Mouse (Mus musculus) colon, adult 2 months (tissue): Measurements from ENCODE around the gene 4930523C07Rik. TPM values are rescaled to one million over a fixed set of nuclear protein-coding genes. Genes with fewer than 3 reads are reported as not detected.

Source experiments
- polyA plus RNA-seq: library from polyadenylated mRNA; depleted of rRNA; stranded (reverse); fragments of >200 nt; gene quantifications from 2 replicates; pipeline ENCODE4 v1.2.3, GENCODE M21; 2012; rRNA removed

4930523C07Rik gene
- polyA plus RNA-seq: 7.5 and 15.1 TPM in 2 replicates

DNA sequence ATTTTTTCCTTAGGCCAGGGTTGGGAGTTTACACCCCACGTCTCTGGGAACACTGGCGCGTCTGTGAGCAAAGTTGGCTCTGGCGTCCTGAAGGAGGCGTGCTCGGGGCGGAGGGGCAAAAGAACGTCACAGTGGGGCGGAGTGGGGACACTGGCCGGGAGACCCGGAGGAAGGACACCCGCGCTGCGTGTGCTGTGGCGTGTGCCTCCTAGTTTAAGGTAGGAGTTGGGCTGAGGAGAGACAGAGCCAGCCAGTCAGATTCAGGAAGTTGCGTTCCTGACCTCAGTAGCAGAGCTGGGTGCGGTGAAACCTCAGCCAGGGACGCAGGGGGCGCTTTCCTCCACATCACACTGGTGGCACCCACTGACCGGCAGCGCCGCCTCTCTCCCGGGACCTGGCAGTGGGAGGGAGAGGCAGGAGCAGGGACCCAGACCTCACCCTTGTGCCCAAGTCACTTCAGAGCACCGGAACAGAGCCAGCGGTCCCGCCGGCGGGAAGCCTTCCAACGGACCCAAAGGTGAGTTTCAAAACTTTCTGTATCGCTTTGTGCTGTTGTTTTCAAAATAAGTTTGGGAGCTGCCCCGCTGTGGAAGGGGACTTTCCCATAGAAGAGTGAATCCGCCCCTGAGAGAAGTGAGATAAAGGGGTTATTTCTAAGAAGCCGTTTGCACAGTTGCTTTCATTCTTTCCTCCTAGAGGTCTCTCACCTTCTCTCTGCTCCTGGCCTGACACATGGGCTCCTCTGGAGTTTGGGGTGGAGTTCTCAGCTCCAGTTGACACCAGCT is at the start of gene 4930523C07Rik:
Gene 4930523C07Rik, plus strand, starts transcription at position 146 of the 785 bp plus-strand sequence.

Other genes with a start within 250 kb of the 4930523C07Rik start
- gene Tnn, start 109.2 kb downstream of the 4930523C07Rik start, polyA plus RNA-seq: 0.13 and 0.14 TPM in 2 replicates
- 11.8 and 21.2 TPM in 2 replicates for gene Mrps14, start 150.8 kb downstream of the 4930523C07Rik start, polyA plus RNA-seq
- gene Cacybp, start 168.5 kb downstream of the 4930523C07Rik start, polyA plus RNA-seq: 4.4 and 5.4 TPM in 2 replicates